Mouse (Mus musculus) heart, embryonic 13.5 days (tissue): ENCODE results near the gene Gemin7. TPM values are rescaled to one million over a fixed set of nuclear protein-coding genes. Genes with fewer than 3 reads are reported as not detected.

Source experiments
- ATAC-seq: fragments of 200-750 bp; cut with Nextera tagmentation; 2 replicates; pipeline ENCODE4 v1.8.0; 2017; ENCODE audit warnings: moderate TSS enrichment; ENCODE audit not compliant: insufficient number of reproducible peaks, low FRiP score, low TSS enrichment; ENCODE audit errors: extremely low read depth
- H3K27ac ChIP-seq: fragments of 300-500 bp; sonication (generic); replicated peaks from 2 replicates; pipeline ENCODE4 v1.5.1; 2015; ENCODE audit warnings: moderate library complexity, mild to moderate bottlenecking, inconsistent platforms
- H3K27me3 ChIP-seq: fragments of 300-500 bp; sonication (generic); replicated peaks from 2 replicates; pipeline ENCODE4 v1.6.1; 2015; ENCODE audit warnings: mild to moderate bottlenecking, inconsistent platforms
- H3K36me3 ChIP-seq: fragments of 300-500 bp; sonication (generic); 2 replicates; pipeline ENCODE4 v1.6.1; 2015; ENCODE audit warnings: mild to moderate bottlenecking, inconsistent platforms
- H3K4me1 ChIP-seq: fragments of 300-500 bp; sonication (generic); 2 replicates; pipeline ENCODE4 v1.6.1; 2015; ENCODE audit warnings: inconsistent platforms
- H3K4me2 ChIP-seq: fragments of 300-500 bp; sonication (generic); 2 replicates; pipeline ENCODE4 v1.6.1; 2015; ENCODE audit warnings: inconsistent platforms, mild to moderate bottlenecking, moderate library complexity
- H3K4me3 ChIP-seq: fragments of 300-500 bp; sonication (generic); 2 replicates; pipeline ENCODE4 v1.5.1; 2015; ENCODE audit warnings: moderate library complexity, mild to moderate bottlenecking, inconsistent platforms
- H3K9ac ChIP-seq: fragments of 300-500 bp; sonication (generic); 2 replicates; pipeline ENCODE4 v1.6.1; 2015; ENCODE audit warnings: inconsistent platforms, mild to moderate bottlenecking, moderate library complexity
- H3K9me3 ChIP-seq: fragments of 300-500 bp; sonication (generic); 2 replicates; pipeline ENCODE4 v1.6.1; 2016; ENCODE audit warnings: inconsistent platforms
- WGBS: fragments of 180-500 bp; shearing (Covaris S2); methylation state at CpG from one replicate; pipeline ENCODE4 v1.1.7; 2015; ENCODE audit warnings: mixed read lengths; 5-methylcytosine and 5-hydroxymethylcytosine counted together
- polyA plus RNA-seq: library from polyadenylated mRNA; unstranded; fragments of >200 nt; fragmentation: Nextera tagmentation; extraction: Ambion mirVana; gene quantifications from 2 replicates; pipeline ENCODE4 v1.2.1, GENCODE M21; 2015

Gemin7 gene
- polyA plus RNA-seq, 1 experiment from 2014 or later: 114 TPM

GRCm38 (mm10) chr7:19603849-19604605 lies 26.6 kb upstream of the Gemin7 start, which contains the start of gene Clasrp:
TSS of gene Clasrp (minus strand) at chr7:19604486.
- no peaks in the 10 kb centered on the region for H3K27me3 ChIP-seq
- no peaks in the 10 kb centered on the region for H3K9me3 ChIP-seq
- 1% methylated on average over 57 of the region's 57 CpGs for WGBS
- peak within 1 kb of the TSS; percentile 98 for H3K9ac ChIP-seq
- ATAC-seq: peak; percentile 86
- H3K4me3 ChIP-seq: peak within 1 kb of the TSS; percentile 91
- peak within 1 kb of the TSS; percentile 84 for H3K4me2 ChIP-seq
- H3K4me1 ChIP-seq: peaks cover 33% of the 10 kb centered on the region
- peaks cover 40% of the 10 kb centered on the region for H3K36me3 ChIP-seq
- peak within 1 kb of the TSS; percentile 79 for H3K27ac ChIP-seq

DNA sequence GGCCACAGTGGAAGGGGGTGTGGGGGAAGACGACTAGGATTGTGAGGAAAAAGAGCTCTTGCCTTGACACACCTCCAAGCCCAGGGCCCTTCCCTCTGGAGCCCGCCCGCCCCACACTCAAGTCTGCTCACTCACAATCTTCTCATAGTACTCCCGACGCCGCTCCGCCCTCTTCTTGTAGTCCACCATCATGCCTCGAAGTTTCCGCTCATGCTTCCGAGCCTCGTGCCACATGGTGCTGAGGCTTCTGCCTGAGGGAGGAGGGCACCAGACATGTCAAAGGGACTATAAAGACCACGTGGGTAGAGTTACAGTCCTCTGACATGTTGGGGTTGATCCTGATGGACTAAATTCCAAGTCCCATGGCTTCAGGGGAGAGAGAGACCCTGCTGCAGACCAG lies 25.7 kb upstream of the Gemin7 start:
- H3K36me3 ChIP-seq: peaks cover 50% of the 10 kb centered on the region
- peaks cover 33% of the 10 kb centered on the region for H3K4me1 ChIP-seq
- peak overlapping the region; percentile 91 for H3K4me3 ChIP-seq
- H3K4me2 ChIP-seq: peak overlapping the region; percentile 84
- H3K27ac ChIP-seq: no peak overlapping the region
- no peak for ATAC-seq
- peak overlapping the region; percentile 98 for H3K9ac ChIP-seq
- WGBS: 77% methylated on average over 12 of the region's 12 CpGs
- no peaks in the 10 kb centered on the region for H3K27me3 ChIP-seq
- H3K9me3 ChIP-seq: no peaks in the 10 kb centered on the region

DNA sequence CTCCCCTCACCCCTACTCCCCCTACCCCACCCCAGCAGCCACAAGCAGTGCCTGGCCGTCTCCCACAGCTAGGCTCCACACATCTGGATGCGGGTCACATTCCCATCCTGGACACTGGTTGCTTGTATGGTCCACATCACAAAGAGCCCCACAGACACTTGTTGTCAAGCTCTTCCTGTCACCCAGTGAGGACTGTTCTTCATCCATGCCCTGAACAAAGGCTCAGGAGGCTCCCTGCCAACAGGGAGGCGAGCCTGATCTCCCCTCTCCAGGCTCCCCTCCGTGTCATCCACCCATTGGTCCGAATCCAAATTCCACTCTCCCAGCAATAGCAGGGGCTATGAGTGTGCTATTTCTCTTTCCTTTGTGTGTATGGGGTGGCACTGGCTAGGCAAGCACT lies 23.2 kb upstream of the Gemin7 start:
- peaks cover 74% of the 10 kb centered on the region for H3K36me3 ChIP-seq
- H3K27me3 ChIP-seq: no peaks in the 10 kb centered on the region
- H3K4me3 ChIP-seq: no peak overlapping the region
- 59% methylated on average over 5 of the region's 5 CpGs for WGBS
- no peaks in the 10 kb centered on the region for H3K9me3 ChIP-seq
- 0 out of 2 replicates have a peak overlapping the region, but pooled peaks have one; percentile 7 for H3K9ac ChIP-seq
- no peak overlapping the region for H3K4me2 ChIP-seq
- H3K27ac ChIP-seq: no peak overlapping the region
- peaks cover 33% of the 10 kb centered on the region for H3K4me1 ChIP-seq
- ATAC-seq: no peak

DNA sequence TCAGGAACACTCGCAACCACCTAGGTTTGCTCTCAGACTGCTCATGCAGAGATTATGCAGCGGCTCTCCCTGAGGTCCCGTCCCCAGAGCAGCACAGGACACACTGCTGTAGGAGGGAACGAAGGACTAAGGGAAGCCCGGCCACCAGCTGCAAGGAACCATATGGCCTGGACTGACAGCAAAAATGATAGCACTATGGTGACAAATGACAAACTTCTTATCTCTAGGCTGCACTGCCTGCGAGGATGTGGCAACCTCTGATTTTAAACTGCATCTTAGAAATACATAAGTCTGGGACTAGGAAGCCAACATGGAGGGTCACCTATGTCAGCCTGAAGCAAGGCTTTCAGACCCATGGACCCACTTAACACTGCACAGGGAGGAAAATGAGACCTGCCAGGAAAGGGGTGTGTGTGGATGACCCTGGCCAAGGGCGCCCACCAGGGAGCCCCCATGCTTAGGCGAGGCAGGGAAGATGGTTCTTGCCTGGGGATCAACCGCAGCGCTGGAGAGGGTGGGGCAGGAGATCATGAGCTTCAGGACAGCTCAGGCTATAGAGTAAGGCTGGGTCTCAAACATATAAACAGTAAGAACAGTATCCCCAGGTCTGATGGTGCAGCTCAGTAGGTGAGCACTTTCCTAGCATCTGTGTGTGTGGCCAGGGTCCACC lies 15.8 kb upstream of the Gemin7 start:
- H3K4me2 ChIP-seq: no peak overlapping the region
- H3K9me3 ChIP-seq: no peaks in the 10 kb centered on the region
- H3K36me3 ChIP-seq: peaks cover 99% of the 10 kb centered on the region
- no peak overlapping the region for H3K27ac ChIP-seq
- WGBS: 71% methylated on average over 10 of the region's 10 CpGs
- H3K9ac ChIP-seq: no peak overlapping the region
- H3K4me3 ChIP-seq: no peak overlapping the region
- H3K4me1 ChIP-seq: no peaks in the 10 kb centered on the region
- ATAC-seq: no peak
- no peaks in the 10 kb centered on the region for H3K27me3 ChIP-seq

GRCm38 (mm10) chr7:19589917-19590316 lies 12.5 kb upstream of the Gemin7 start:
- Histone ChIP-seq H3K9ac (no peak overlapping the region), H3K27me3 (no peaks in the 10 kb centered on the region), H3K9me3 (no peaks in the 10 kb centered on the region), H3K36me3 (peaks cover 98% of the 10 kb centered on the region), H3K4me3 (no peak overlapping the region), H3K27ac (no peak overlapping the region), H3K4me2 (no peak overlapping the region), H3K4me1 (peaks cover 12% of the 10 kb centered on the region)
- WGBS: 64% methylated on average over 3 of the region's 3 CpGs
- no peak for ATAC-seq

- WGBS: 48% methylated on average over 3 of the region's 3 CpGs
- peaks cover 98% of the 10 kb centered on the region for H3K36me3 ChIP-seq
- H3K27me3 ChIP-seq: no peaks in the 10 kb centered on the region
- H3K9ac ChIP-seq: no peak overlapping the region
- peaks cover 12% of the 10 kb centered on the region for H3K4me1 ChIP-seq
- H3K4me3 ChIP-seq: no peak overlapping the region
- H3K27ac ChIP-seq: no peak overlapping the region
- H3K9me3 ChIP-seq: no peaks in the 10 kb centered on the region
- H3K4me2 ChIP-seq: no peak overlapping the region
- ATAC-seq: no peak
Observed at GRCm38 (mm10) chr7:19589207-19589606, 11.8 kb upstream of the Gemin7 start.

GRCm38 (mm10) chr7:19586269-19586668 lies 8.9 kb upstream of the Gemin7 start:
- H3K9ac ChIP-seq: 0 out of 2 replicates have a peak overlapping the region, but pooled peaks have one; percentile 37
- ATAC-seq: no peak
- no peaks in the 10 kb centered on the region for H3K27me3 ChIP-seq
- peaks cover 12% of the 10 kb centered on the region for H3K4me1 ChIP-seq
- H3K9me3 ChIP-seq: no peaks in the 10 kb centered on the region
- WGBS: 67% methylated on average over 46 of the region's 46 CpGs
- H3K4me2 ChIP-seq: peak overlapping the region; percentile 28; the same call in 1 of the 2 replicates
- 0 out of 2 replicates have a peak overlapping the region, but pooled peaks have one; percentile 20 for H3K27ac ChIP-seq
- peaks cover 97% of the 10 kb centered on the region for H3K36me3 ChIP-seq
- no peak overlapping the region for H3K4me3 ChIP-seq

DNA sequence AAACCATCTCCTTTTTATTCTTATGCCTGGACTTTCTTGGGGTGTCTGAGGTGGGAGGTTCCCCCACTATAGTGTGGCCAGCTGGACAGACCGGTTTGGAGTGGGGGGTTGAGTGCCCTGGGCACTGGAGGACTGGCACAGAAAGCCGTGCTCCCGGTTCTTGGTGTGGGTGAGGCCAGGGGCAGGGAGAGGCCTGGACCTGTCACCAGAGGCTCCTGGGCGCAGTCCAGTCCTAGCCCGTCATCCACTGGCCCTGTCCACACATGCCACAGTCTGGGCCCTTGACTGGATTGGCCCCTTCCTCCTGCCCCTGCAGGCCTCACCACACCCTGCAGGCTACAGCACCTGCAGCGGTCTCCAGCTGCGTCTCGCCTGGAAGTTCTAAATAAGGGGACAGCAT lies 3.2 kb upstream of the Gemin7 start:
- Histone ChIP-seq H3K4me3 (no peak overlapping the region), H3K27ac (no peak overlapping the region), H3K27me3 (peaks cover 38% of the 10 kb centered on the region), H3K4me1 (peaks cover 22% of the 10 kb centered on the region), H3K36me3 (peaks cover 60% of the 10 kb centered on the region), H3K9ac (no peak overlapping the region), H3K4me2 (no peak overlapping the region), H3K9me3 (no peaks in the 10 kb centered on the region)
- WGBS: 75% methylated on average over 8 of the region's 8 CpGs
- ATAC-seq: no peak

DNA sequence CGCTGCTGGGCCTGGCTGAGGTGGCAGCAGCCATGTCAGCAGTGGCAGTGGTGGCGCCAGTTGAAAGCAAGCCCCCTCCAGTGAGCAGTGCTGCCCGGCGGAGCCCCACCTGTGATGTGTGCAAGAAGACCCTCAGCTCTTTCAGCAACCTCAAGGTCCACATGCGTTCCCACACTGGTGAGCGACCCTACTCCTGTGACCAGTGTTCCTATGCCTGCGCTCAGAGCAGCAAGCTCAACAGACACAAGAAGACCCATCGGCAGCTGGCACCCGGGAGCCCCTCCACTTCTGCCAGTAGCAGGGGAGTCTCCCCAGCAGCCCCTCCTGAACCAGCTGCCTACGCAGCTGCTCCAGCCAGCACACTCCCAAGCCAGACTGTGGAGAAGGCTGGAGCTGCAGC lies 2.4 kb upstream of the Gemin7 start:
- Histone ChIP-seq H3K4me3 (no peak overlapping the region), H3K4me2 (no peak overlapping the region), H3K9ac (no peak overlapping the region), H3K4me1 (peaks cover 18% of the 10 kb centered on the region), H3K27ac (no peak overlapping the region), H3K27me3 (peaks cover 47% of the 10 kb centered on the region), H3K36me3 (peaks cover 51% of the 10 kb centered on the region), H3K9me3 (no peaks in the 10 kb centered on the region)
- WGBS: 82% methylated on average over 10 of the region's 10 CpGs
- no peak for ATAC-seq

GRCm38 (mm10) chr7:19578436-19578835 lies 1.0 kb upstream of the Gemin7 start:
- ATAC-seq: no peak
- H3K9ac ChIP-seq: no peak overlapping the region; the same call in 1 of the 2 replicates
- 55% methylated on average over 4 of the region's 4 CpGs for WGBS
- H3K4me1 ChIP-seq: peaks cover 23% of the 10 kb centered on the region
- no peak overlapping the region for H3K4me3 ChIP-seq
- H3K9me3 ChIP-seq: no peaks in the 10 kb centered on the region
- peaks cover 48% of the 10 kb centered on the region for H3K27me3 ChIP-seq
- H3K4me2 ChIP-seq: no peak overlapping the region; the same call in 1 of the 2 replicates
- no peak overlapping the region for H3K27ac ChIP-seq
- H3K36me3 ChIP-seq: peaks cover 38% of the 10 kb centered on the region

DNA sequence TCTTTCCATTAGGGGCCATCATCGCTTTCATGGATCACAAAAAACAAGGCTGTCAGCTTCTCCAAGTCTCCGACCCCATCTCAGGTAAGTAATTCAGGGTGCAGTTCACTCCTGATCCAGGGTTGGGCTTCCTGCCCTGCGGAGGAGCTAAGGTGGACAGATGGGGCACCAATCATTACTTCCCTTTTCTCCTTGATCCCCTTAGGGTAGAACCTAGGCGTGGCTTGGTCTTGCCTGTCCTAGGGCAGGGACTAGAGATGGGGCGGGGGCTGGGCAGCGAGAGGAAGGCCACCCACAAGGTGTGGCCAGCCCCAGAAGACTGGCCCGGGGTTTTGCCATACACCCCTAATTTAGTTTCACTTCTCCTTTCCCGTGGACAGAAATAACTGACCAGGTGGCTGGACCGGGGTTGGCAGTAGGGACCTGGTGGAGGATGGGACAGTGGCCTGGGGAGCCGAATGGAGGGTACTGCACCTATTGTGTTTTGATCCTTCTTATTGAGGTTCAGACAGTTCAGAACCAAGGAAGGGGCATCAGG lies 551 bp upstream of the Gemin7 start:
- Histone ChIP-seq H3K4me2 (peak overlapping the region; percentile 83), H3K9ac (peak overlapping the region; percentile 73), H3K36me3 (peaks cover 33% of the 10 kb centered on the region), H3K9me3 (no peaks in the 10 kb centered on the region), H3K4me1 (peaks cover 23% of the 10 kb centered on the region), H3K27ac (no peak overlapping the region), H3K27me3 (peaks cover 48% of the 10 kb centered on the region), H3K4me3 (peak overlapping the region; percentile 53)
- WGBS: 18% methylated on average over 10 of the region's 10 CpGs
- no peak for ATAC-seq
